Mouse (Mus musculus) forebrain, postnatal 0 days (tissue): ENCODE measurements around the gene Zfp706. TPM values are rescaled to one million over a fixed set of nuclear protein-coding genes. Genes with fewer than 3 reads are reported as not detected.

Experiments used
- ATAC-seq: fragments of 200-750 bp; cut with Nextera tagmentation; 2 replicates; pipeline ENCODE4 v1.8.0; 2017; ENCODE audit warnings: mild to moderate bottlenecking, moderate library complexity
- DNase-seq: peaks from one replicate; pipeline ENCODE4 v3.0.0-alpha.2; 2015
- H3K27ac ChIP-seq: fragments of 300-500 bp; sonication (generic); 2 replicates; pipeline ENCODE4 v1.5.1; 2014; ENCODE audit warnings: low read depth, mild to moderate bottlenecking, antibody characterized with exemption, low read length, moderate library complexity, mixed read lengths
- H3K27me3 ChIP-seq: fragments of 300-500 bp; sonication (generic); 2 replicates; pipeline ENCODE4 v1.6.1; 2014; ENCODE audit warnings: mild to moderate bottlenecking, low read length, mixed read lengths; ENCODE audit not compliant: insufficient read depth
- H3K36me3 ChIP-seq: fragments of 300-500 bp; sonication (generic); 2 replicates; pipeline ENCODE4 v1.6.1; 2014; ENCODE audit warnings: mild to moderate bottlenecking, moderate library complexity; ENCODE audit not compliant: insufficient read depth
- H3K4me1 ChIP-seq: fragments of 300-500 bp; sonication (generic); 2 replicates; pipeline ENCODE4 v1.6.1; 2014; ENCODE audit warnings: antibody characterized with exemption; ENCODE audit not compliant: insufficient read depth
- H3K4me2 ChIP-seq: fragments of 300-500 bp; sonication (generic); 2 replicates; pipeline ENCODE4 v1.6.1; 2014; ENCODE audit warnings: low read depth, mild to moderate bottlenecking, moderate library complexity
- H3K4me3 ChIP-seq: fragments of 300-500 bp; sonication (generic); 2 replicates; pipeline ENCODE4 v1.5.1; 2014; ENCODE audit warnings: low read depth, low read length, mixed read lengths
- H3K9ac ChIP-seq: fragments of 300-500 bp; sonication (generic); 2 replicates; pipeline ENCODE4 v1.6.1; 2014; ENCODE audit warnings: mild to moderate bottlenecking
- H3K9me3 ChIP-seq: fragments of 300-500 bp; sonication (generic); 2 replicates; pipeline ENCODE4 v1.6.1; 2016; ENCODE audit warnings: low read length
- CTCF ChIP-seq: sonication (generic); IDR thresholded peaks from 2 replicates; pipeline ENCODE4 v1.5.1; 2016; ENCODE audit warnings: antibody characterized with exemption, control low read depth, low read depth
- WGBS: fragments of 180-500 bp; shearing (Covaris S2); extraction: QIAGEN DNeasy Blood & Tissue Kit; methylation state at CpG from one replicate; pipeline ENCODE4 v1.1.7; 2014; 5-methylcytosine and 5-hydroxymethylcytosine counted together
- polyA plus RNA-seq: library from polyadenylated mRNA; unstranded; fragments of >200 nt; fragmentation: Nextera tagmentation; extraction: Ambion mirVana; gene quantifications from 2 replicates; pipeline ENCODE4 v1.2.1, GENCODE M21; 2015
- total RNA-seq: library from RNA; depleted of rRNA; stranded (reverse); fragments of >200 nt; gene quantifications from 2 replicates; pipeline ENCODE4 v1.2.3, GENCODE M21; 2014

Gene Zfp706
- total and polyA plus RNA-seq, 2 experiments from 2014 or later = 71.0 to 575 TPM

DNA sequence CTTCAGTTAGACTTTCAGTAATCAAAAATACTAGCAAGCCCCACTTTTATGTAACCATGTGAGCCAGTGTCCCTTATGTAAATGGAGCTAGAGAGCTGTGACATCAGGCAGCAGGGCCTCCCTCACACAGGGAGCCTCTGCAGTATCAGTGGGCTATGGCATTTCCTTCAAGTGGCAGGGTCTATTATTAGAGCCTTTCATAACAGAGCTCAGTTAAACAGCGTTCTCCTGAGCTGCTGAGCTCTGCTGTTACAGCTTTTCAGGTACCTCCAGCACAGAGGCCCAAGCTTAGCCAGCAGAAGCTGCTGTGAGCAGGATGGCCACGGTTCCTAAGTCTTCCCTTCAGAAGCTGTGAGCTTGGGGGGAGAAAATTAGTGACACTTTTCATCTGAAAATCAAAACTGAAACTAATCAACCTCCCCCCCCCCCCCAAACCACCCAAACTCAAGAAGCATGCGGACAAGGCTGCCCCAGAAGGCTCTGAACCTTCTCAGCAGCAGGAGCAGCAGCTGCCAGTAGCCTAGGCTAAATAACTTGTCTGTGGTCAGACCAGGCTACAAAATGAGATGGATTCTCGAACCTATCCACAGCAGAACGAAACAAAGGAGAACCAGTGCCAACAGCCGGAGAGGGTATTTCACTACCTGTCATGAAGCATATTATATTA is 20.2 kb downstream of the Zfp706 start:
- no peak overlapping the region for H3K9ac ChIP-seq
- H3K27ac ChIP-seq = peak overlapping the region; percentile 45; the same call in 1 of the 2 replicates
- peak; percentile 30; the same call in 1 of the 2 replicates for ATAC-seq
- no peaks in the 10 kb centered on the region for H3K36me3 ChIP-seq
- H3K4me3 ChIP-seq = no peak overlapping the region
- 0 out of 2 replicates have a peak, but pooled peaks cover 4% of the 10 kb centered on the region for H3K4me1 ChIP-seq
- 48% methylated on average over 6 of the region's 6 CpGs for WGBS
- H3K9me3 ChIP-seq = no peaks in the 10 kb centered on the region
- TF ChIP-seq CTCF = no peak
- no peak overlapping the region for H3K4me2 ChIP-seq
- no peaks in the 10 kb centered on the region for H3K27me3 ChIP-seq
- no peak for DNase-seq

DNA sequence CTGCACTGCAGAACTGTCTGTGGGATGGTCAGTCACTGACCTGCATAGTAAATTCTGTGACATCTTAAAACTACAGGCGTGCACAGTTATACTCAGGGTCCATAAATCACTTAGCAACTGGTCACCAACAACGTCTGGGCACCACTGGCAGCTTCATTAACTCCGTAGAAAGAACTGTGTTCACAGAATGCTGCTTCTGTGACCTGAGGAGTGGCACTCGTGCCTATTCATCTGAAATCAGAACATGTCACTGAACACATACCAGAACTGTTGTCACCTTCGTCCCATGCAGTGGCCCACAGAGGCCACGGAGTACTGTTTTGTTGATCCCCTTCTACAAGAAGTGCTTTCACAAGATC is 22.0 kb downstream of the Zfp706 start:
- no peak overlapping the region for H3K4me2 ChIP-seq
- H3K4me1 ChIP-seq = 0 out of 2 replicates have a peak, but pooled peaks cover 4% of the 10 kb centered on the region
- peak overlapping the region; percentile 23; the same call in 1 of the 2 replicates for H3K27ac ChIP-seq
- no peak for TF ChIP-seq CTCF
- H3K27me3 ChIP-seq = no peaks in the 10 kb centered on the region
- no peaks in the 10 kb centered on the region for H3K9me3 ChIP-seq
- 65% methylated on average over 6 of the region's 6 CpGs for WGBS
- no peak overlapping the region for H3K9ac ChIP-seq
- H3K4me3 ChIP-seq = no peak overlapping the region
- no peak for DNase-seq
- ATAC-seq = no peak
- H3K36me3 ChIP-seq = no peaks in the 10 kb centered on the region

DNA sequence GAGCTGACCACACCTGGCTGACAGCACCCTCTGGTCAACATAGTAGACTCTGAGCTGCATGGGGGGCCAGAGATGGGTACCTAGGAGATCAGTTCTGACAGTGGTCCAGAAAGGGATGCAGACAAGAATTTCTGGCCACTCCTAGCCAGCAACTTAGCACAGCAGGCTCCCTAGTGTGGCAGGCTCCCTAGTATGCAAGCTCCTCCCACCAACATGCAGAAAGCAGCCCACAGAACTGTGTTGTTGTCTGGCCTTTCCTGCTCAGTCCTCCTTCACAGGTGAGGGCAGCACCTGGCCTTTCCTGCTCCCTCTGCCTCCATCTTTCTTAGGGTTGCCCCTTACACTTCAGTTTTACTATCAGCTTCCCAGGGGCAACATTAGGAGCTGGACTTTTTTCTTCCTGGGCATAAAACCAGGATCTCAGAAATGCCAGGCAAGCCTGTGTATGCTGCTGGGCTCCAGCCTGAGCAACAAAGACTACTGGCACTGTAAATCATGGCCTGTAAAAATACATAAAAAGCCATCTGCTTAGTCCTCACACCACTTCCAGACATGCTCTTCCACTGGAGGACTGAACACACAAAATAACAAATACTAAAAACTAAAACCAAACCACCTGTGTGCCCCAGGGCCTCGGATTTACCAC is 22.5 kb downstream of the Zfp706 start:
- Histone ChIP-seq H3K4me2 (no peak overlapping the region), H3K4me1 (peaks cover 8% of the 10 kb centered on the region), H3K27ac (peak overlapping the region; percentile 71; the same call in 1 of the 2 replicates), H3K9me3 (no peaks in the 10 kb centered on the region), H3K4me3 (no peak overlapping the region), H3K36me3 (no peaks in the 10 kb centered on the region), H3K9ac (no peak overlapping the region), H3K27me3 (no peaks in the 10 kb centered on the region)
- peak; percentile 20 for DNase-seq
- no peak; the same call in 1 of the 2 replicates for ATAC-seq
- TF ChIP-seq CTCF = no peak
- 73% methylated on average over 1 of the region's 1 CpGs for WGBS

DNA sequence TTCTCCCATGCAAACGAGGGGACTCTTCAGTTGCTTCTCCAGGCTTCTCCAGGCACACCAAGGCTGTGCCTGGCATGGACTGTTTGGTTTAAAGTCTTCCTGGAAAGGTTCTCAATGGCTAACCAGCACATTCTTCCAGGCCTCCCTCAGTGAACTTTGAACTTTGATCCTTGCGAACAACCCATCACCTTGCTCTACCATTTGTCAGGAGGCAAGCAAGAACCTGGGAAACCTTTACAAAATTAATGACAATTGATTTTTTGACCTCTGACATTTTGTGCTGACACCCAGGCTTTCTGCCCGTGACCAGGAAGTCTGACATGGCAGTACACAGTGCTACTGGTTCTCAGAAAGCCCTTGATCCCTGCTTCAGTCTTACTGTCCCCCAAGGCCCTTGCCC is 24.1 kb downstream of the Zfp706 start:
- Histone ChIP-seq H3K4me2 (no peak overlapping the region), H3K27me3 (no peaks in the 10 kb centered on the region), H3K36me3 (no peaks in the 10 kb centered on the region), H3K4me1 (peaks cover 19% of the 10 kb centered on the region), H3K9me3 (no peaks in the 10 kb centered on the region), H3K4me3 (no peak overlapping the region), H3K27ac (no peak overlapping the region), H3K9ac (no peak overlapping the region)
- ATAC-seq (no peak), DNase-seq (no peak)
- WGBS = 72% methylated on average over 3 of the region's 3 CpGs
- TF ChIP-seq CTCF = no peak

DNA sequence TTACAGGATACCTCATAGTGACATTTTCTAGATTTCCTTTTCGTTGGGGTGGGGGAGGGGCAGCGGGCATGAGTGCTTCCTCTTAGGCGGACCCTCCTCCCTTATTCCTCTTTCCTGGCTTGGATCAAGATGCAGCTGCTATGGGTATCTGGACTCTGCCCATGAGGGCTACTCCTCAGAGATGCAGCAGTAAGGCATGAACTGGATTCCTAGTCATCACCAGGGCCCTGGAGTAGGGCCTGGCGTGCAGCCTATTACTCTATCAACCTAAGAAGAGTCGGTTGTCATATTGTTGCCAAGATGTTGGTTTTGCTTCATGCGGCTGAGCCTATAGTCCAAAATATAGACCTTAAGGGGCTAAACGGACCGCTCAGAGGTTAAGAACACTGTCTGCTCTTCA is 27.3 kb downstream of the Zfp706 start:
- Histone ChIP-seq H3K4me1 (peaks cover 19% of the 10 kb centered on the region), H3K27ac (peak overlapping the region; percentile 85), H3K4me3 (peak overlapping the region; percentile 40), H3K36me3 (no peaks in the 10 kb centered on the region), H3K9ac (peak overlapping the region; percentile 60; the same call in 1 of the 2 replicates), H3K27me3 (no peaks in the 10 kb centered on the region), H3K4me2 (peak overlapping the region; percentile 56), H3K9me3 (no peaks in the 10 kb centered on the region)
- 44% methylated on average over 8 of the region's 8 CpGs for WGBS
- no peak for TF ChIP-seq CTCF
- ATAC-seq (peak; percentile 28; the same call in 1 of the 2 replicates), DNase-seq (no peak)

DNA sequence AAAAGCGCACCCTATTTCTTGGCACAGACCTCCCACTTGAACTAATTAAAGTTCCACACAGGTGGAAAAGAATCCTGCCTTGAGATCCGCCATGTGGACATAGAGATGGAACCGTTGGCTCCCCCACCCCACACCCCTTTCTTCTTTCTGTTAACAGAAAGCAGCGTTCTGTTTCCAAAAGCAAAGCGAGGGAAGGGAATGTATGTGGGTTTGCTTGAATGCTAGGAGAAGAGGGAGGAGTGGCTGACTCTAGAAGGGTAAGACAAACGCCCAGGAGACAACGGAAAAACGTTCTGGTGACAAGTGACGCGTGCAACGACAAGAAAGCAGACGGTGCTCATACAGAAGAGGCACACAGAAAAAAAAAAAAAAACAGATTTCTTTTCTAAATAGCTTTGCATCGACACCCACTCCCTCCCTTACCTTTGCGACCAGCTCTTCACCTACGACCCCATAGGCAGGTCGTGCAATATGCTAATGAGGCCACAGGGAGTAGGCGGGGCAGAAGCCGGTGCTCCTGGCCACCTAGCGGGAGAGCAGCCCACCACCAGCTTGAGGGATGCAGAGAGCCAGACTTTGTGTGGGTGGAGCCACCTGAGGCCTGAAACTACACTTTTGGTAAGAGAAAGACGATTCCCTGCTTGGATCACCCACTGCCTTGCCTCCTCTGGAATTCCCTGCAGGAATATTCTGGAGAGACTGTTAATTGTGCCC is 27.9 kb downstream of the Zfp706 start:
- TF ChIP-seq CTCF = peak; percentile 74
- Histone ChIP-seq H3K27me3 (no peaks in the 10 kb centered on the region), H3K4me1 (peaks cover 16% of the 10 kb centered on the region), H3K9ac (peak overlapping the region; percentile 60), H3K4me2 (peak overlapping the region; percentile 56), H3K9me3 (no peaks in the 10 kb centered on the region), H3K4me3 (peak overlapping the region; percentile 40), H3K27ac (peak overlapping the region; percentile 85), H3K36me3 (no peaks in the 10 kb centered on the region)
- peak; percentile 91 for ATAC-seq
- WGBS = 3% methylated on average over 20 of the region's 20 CpGs
- DNase-seq = peak; percentile 79

DNA sequence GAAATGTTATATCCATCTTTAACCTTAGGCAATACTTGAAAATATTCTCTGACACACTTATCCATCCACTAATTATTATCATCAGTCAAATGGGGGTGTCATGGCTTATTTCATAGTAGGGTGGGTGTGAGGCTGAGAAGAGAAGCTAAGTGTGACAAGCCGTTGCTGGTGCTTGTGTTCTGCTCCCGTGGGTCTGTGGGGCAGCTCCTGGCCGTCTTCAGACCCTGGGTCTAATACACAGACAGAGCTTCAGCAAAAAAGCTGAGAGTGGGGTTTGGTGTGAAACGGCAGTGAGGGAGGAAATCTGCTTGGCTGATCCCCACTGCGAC is 28.4 kb downstream of the Zfp706 start:
- Histone ChIP-seq H3K36me3 (no peaks in the 10 kb centered on the region), H3K9ac (peak overlapping the region; percentile 60), H3K9me3 (no peaks in the 10 kb centered on the region), H3K4me3 (peak overlapping the region; percentile 40), H3K27ac (peak overlapping the region; percentile 85), H3K4me2 (peak overlapping the region; percentile 56), H3K4me1 (peaks cover 16% of the 10 kb centered on the region), H3K27me3 (no peaks in the 10 kb centered on the region)
- WGBS = 12% methylated on average over 5 of the region's 5 CpGs
- ATAC-seq (peak; percentile 26), DNase-seq (no peak)
- TF ChIP-seq CTCF = no peak
